Mouse (Mus musculus): ENCODE data around the gene Churc1.

Gene Churc1

DNA sequence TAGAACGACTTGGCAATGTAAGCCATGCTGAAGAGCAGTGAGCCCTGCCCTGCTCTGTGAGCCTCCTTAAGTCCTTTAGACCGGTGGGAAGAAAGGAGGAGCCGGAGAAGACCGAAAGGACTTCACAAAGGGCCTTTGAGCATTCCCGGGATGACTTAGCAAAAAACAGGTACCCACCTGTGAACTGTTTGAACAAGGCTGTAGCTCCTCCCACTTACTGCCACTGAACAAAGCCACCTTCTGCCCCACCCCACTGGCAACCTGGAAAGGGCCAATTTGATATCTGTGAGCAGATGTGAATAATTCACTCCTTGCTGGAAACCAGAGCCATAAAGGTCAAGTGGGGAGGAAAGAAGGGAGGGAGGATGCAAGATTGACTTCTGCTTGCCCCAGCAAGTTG lies 30.0 kb downstream of the Churc1 start, which contains the start of gene Gpx2:
TSS of gene Gpx2 (minus strand) at position 205 of the 400 bp plus-strand sequence.
- no peak for DNase-seq (ENCODE audit: low spot score)

DNA sequence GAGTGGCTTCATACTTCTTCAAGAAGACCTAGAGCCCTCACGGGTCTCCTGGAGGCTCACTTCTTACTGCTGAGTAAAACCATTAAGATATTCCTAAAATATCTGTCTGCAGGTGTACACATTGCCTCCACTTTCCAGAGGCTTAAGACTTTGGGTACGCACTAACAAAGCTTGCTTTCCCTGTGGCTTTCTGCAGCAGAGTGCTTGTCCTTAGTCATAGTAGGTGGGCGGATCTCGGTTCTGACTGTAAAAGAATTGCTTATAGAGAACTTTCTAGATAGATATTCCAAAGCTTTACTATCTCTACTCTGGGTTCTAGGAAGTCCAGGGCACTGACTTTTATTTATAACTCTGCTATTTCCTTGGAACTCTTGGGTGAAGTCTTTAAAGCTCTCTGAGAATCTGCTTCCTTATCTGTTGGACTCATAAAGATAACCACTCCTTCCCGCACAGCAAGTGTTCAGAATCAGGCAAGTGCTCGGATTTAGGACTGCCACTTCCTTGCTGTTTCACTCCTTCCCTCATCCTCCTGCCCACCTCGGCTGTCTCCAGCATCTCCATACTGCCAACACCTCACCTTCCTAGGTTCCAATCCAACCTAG lies 31.7 kb downstream of the Churc1 start:
- DNase-seq (ENCODE audit: low spot score) = no peak

DNA sequence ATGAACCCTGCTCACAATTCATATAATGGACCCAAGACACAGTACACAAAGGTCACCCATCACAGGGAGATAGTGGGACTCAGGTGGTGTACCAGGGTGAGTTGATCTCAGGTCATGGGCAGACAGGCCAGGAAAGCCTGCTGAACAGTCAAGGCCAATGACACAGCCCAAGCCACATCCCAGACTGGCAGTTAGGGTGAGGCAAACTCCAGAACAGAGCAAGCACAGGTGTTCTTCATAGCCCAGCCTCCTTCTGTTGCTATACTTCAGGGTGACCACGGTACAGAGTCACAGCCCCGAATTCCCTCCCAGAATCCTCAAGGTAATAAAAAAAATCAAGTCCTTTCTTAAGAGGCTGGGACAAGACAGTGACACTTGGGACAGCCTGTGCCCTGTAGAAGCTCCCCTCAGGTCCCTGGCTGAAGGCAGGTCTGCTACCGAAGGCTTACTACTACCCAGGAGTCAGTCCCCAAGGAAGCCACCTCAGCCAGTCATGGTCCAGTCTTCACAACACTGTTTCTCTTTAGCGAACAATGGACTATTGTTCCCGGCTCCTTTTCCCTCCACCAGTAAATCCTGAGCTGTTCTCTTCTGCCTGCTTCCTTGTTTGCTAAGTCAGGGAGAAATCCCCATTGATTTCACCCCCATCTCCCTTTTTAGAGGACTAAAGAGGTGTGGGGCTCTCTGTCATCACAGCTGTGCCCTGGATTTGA lies 32.8 kb downstream of the Churc1 start:
- DNase-seq (ENCODE audit: low spot score) = no peak

DNA sequence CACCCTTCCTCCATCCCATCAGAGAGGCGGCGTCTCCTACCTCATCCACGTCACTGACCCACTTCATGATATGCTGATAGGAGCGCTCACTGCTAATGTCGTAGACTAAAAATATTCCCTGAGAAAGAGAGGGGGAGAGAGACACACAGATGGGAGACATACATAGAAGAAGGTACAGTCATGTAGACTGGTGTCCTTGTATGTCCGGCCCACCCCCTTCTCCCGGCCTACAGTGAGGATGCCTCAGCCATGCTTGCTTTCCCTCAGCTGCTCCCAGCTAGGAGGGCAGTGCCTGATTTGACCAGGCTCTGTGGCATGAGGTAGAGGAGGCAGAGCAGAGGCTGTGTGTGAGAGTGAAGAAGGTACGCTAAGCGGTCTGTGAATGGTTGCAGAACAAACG lies 37.7 kb downstream of the Churc1 start:
- no peak for DNase-seq (ENCODE audit: low spot score)

DNA sequence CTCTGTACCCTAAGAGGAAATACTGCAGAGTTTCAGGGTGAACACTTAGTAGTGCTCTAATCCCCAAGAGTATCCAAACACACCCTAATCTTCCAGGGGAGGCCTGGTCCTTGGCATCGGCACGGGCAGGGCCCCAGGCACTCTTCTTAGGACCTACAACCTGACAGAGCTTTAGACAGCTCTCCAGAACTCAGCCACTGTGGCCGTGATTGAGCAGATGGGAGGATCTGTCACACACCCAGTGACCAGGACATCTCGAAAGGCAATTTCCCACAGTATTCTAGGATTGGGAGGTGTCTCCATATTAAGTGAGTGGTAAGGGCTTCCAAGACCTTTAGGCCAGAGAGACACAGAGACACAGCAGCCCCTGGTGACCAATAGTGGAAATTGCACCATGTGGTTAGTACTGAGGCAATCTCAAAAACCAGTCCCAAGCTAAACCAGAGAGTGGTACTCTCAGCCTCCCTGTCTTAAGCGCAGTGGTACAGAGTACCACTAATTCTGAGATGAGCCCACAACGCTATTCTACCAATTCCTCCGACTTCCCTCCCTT lies 38.4 kb downstream of the Churc1 start:
- DNase-seq (ENCODE audit: low spot score) = peak; percentile 50

DNA sequence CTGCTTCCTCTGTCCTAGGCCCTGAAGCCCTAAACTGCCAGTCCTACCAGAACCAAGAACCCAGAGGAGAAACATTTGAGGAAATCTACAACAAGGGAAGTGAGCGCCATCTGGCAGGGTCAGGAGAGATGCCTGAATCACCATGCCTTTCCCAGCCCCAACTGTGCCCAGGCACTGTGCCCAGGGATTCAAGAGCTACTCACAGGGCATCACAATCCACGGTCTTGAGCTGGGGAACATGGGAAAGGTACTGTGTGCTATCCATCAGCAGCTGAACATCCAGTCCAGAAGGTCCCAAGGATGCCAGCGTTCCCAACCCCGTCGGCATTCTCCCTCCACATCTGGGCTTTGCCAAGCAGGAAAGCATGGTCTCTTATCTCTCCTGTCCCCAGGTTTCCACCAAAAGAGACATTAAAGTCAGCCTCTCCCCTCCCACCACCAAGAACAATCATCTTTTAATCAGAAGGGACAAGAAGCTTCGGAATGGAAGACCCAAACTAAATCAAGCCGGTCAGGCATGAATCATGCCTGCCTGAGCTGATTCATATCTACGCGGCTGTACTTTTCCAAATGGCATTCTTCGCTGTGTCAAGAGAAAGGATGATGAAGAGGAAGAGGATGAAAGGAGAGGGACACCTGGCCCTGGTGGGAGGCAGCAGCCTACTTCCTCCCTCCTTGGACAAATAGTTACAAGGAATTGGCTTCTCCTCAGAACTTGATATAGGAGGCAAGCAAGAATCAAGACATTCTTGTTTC lies 39.9 kb downstream of the Churc1 start:
- DNase-seq (ENCODE audit: low spot score) = no peak

DNA sequence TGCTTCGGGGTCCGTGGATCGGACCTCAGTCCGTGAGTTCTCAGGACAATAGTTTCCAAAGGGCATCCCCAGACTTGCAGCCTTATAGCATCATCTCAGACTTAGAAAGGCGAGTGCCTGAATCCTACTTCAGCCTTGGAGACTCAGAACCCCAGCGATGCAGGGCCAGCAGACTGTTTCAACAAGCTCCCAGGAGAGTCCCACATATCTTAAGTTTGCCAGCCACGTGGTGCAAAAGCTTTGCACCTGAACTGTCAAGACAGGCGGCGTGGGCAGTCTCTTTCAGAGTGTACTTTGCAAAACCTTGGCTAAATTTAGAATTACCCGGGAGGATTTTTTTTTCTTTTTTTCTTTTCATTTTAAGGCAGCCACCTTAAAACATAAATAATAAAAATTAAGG lies 42.5 kb downstream of the Churc1 start:
- no peak for DNase-seq (ENCODE audit: low spot score)

DNA sequence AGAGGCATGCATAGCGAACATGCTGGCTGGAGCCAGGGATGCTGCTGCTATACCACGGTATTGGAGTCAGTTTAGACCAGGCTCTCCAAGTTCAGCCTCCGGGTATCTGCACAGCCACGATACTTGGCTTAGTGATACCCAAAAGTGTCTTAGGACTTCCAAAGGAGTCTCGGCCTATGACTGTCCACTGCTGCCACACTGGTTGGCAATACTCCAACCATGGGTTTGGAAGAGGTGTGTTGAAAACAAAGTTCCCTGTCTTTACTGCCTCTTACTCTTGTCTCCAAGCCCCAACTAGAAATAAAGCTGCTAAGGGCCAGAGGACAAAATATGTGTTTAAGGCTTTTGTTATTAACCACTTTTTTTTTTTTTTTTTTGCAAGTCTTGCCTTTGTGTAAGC lies 45.2 kb downstream of the Churc1 start:
- DNase-seq (ENCODE audit: low spot score) = no peak

DNA sequence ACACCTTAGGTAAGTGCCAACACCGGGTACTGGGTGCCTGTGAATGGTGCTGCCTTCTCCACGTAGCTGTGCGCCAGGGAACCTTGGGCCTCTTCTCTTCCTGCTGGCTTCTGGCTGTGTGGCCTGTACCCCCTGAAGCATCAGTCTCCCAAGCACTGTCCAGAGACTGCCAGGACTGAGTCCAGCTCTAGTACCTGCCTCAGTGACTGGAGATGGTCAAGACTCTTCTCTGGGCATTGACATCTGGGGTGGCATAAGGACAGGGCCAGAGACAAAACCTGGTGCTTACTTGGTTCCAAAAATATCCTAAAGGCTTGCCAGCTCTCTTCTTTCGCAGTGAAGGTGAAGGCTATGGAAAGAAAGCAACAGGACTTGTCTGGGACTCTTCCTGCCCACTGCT lies 45.7 kb downstream of the Churc1 start:
- no peak for DNase-seq (ENCODE audit: low spot score)

DNA sequence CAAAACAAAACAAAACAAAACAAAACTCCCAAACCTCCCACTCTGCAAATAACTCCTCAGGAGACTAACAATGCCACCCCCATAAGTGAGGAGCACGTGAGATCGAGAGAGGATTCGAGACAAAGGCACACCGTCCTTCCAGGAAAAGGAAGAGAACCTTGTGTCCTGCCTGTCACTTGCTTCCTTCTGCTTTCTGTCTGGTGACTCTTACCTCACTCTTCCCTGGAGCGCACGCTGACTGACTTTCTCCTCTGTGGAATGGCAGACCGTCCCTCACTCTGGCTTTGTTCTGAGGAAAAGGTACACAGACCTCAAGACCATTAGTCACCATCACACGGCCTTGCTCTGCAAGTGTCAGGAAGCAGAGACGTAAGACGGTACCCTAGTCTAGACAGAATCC lies 48.2 kb downstream of the Churc1 start:
- DNase-seq (ENCODE audit: low spot score) = no peak

DNA sequence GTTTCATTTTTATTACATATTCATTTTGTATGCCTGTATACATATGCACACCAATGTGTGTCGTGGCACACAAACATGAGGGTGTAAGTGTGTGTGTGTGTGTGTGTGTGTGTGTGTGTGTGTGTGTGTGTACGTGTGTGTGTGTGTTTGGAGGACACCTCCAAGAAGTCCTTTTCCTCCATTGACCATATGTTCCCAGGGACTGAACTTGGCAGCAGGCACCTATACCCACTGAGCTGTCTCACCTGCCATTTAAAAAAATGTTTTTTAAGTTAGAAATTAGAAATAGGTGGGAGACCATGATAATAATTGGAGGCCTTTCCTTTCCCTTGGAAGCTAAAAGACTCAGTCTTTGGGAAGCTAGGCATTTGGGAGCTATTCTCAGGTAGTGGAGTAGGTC lies 48.8 kb downstream of the Churc1 start:
- DNase-seq (ENCODE audit: low spot score) = no peak

DNA sequence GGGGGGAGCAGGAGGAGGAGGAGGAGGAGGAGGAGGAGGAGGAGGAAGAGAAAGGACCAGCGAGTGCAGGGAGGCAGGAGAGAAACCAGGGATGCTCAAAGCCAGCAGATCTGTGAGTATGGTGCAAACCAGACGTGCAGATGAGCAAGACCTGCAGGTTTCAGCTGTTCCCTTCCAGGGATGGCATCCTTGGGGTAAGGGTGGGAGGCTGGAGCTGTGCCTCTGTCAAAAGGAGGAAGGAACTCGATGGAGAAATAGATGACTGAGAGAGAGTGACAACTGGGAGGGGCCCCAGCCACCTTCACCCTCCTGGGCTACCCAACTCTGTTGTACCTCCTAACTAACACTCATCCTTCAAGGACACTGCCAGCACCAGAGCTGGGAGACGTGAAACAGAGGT lies 51.4 kb downstream of the Churc1 start:
- DNase-seq (ENCODE audit: low spot score) = no peak

DNA sequence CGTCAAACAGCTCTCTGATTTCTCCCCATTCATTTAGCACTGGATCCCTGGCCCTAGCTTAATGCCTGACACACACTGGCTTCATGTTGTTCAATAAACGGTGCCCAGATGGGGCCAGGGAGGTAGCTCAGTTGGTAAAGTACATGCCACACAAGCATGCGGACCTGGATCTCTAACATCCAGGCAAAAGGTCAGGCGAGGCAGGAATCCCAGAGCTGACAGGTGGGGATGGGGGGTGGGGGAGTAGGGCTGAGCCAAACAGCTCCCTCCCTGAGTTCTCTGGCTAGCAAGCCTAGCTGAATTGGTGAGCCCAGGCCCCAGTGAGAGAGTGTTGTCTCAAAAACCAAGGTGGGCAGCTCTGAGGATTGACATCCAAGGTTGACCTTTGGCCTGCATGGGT lies 51.8 kb downstream of the Churc1 start:
- DNase-seq (ENCODE audit: low spot score) = no peak

DNA sequence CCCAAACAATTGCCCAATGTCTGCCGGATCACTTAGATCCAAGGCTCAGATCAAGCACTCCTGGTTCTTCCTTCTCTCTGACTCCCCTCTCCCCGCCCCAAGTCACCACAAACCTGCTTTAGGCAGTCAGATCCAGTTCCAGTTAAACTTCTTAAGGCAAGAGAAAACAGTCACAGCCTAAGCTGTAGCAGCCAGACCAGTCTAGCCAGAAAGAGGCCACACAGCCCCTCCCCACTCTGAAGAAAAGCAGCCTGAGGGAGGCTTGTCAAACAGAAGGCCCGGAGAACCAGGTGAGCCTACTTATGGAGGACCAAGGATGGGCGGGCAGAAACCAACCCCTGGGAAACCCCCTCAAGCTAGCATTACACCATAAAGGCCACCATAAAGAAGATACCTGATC lies 52.8 kb downstream of the Churc1 start:
- DNase-seq (ENCODE audit: low spot score) = no peak

DNA sequence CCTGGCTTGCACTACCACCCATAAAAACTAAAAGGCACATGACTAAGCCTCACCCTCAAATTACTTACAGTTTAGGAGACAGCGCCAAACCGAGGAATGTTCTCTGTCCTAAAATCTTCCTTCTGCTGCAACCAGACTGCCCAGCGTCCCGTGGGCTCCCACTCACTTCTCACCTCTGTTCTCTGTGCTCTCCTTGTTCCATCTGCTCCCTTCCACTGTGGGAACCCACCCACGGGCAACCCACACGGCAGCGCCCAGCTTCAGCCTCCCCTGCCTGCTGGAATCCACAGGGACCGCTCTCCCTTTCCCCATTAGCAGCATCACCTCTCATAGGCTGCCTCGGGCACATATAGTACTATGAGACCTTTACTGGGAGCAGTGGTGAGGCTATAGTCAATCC lies 53.6 kb downstream of the Churc1 start:
- DNase-seq (ENCODE audit: low spot score) = peak; percentile 54

DNA sequence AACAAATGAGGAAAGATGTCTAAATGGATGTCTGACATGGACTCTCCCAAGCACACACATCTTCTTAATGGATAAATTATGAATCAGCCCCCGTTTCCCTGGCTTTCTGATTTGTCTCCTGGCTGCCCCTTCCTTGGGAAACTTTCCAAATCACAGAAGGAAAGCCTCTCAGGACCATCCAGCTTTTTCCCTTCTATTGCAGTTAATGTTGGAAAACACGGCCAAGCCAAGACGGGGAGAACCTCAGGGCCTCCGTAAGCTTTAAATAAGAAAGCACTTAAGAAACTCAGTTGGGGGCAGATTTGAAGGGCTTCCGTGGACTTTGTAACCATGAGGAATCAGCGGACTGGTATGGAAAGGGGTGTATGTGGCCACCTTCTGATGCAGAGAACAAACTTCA lies 54.5 kb downstream of the Churc1 start:
- no peak for DNase-seq (ENCODE audit: low spot score)

DNA sequence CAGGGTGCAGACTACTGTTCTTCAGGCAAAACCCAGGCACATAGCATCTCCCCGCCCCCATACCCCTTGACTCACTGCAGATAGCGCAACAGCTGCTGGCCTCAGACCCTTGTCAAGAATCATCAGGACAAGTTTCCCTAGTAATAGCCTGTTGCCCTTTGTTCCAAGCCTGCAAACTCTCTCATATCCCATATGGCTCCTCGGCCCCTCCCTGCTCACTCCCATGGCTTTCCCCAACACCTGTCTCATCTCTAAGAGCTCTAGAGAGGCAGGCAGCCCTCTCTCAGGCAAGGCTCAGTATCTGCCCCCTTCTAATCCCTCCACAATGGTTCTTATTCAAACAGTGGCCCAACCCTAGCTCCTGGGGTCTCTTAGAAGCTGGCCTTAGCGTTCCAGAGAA lies 55.3 kb downstream of the Churc1 start:
- DNase-seq (ENCODE audit: low spot score) = no peak

DNA sequence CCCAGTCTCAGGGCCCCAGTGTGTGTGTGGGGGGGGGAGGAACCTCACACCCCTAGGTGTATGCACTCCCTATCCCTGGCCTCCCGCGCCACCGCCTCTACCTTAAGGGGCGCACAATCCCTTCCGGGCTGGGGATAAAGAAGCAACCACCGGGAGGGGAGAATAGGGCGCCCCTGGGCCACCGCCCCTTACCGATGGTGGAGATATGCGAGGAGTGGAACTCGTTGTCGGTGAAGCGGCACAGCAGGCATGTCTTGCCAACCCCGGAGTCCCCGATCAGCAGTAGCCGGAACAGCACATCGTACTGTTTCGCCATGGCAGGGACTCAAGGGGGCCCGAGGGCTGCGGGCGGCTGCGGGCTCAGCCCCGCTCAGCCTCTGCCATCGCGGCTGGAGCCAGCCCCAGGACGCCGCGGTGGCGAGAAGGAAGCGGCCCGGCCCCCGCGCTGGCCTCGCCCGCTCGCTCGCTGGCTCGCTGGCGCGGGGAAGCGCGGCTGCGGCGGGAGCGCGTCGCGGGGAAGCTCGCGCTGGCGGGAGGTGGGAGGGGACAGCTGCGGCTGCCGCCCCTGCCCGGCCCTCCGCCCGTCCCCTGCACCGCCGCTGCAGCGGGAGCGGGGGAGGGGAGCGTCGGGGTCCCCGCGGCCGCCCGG lies 56.8 kb downstream of the Churc1 start:
- DNase-seq (ENCODE audit: low spot score) = peak; percentile 33

DNA sequence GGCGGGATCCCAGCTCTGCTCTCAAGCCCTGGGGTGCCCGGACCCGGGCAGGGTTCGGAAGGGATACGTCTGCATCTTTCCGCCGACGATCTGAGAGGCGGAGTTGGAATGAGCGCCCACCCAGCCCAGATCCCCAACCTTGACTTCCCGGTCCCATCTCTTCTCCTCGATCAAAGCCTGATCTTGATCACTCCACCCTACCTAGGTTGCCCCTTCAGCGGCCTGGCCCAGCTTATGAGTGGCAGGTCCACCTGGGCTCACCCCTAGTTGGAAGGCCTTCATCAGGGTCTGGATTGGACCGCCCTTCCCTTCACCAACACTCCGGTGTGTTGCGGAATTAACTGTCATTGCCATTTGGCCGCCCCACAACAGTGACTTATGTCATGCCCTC lies 57.3 kb downstream of the Churc1 start, which contains the start of gene Rab15:
TSS of gene Rab15 (minus strand) at position 258 of the 391 bp plus-strand sequence.
- DNase-seq (ENCODE audit: low spot score) = no peak

DNA sequence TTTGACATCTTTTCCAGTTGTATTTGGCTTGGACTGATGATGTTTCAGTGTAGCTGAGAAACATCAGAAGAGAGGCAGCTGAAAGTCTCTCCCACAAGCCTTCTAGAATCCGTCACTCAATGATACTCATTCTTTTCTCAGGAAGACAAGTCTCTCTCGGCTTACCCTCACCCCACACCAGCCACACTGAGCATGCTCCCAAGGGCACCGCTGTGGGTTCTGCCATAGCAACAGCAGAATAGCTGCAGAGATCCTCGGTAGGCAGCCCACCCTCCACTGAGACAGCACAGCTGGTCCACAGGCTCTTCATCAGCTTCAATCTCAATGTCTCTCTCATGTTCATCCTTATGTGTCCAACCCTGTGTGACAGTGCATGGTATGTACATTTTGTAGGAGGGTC lies 59.9 kb downstream of the Churc1 start:
- DNase-seq (ENCODE audit: low spot score) = no peak

DNA sequence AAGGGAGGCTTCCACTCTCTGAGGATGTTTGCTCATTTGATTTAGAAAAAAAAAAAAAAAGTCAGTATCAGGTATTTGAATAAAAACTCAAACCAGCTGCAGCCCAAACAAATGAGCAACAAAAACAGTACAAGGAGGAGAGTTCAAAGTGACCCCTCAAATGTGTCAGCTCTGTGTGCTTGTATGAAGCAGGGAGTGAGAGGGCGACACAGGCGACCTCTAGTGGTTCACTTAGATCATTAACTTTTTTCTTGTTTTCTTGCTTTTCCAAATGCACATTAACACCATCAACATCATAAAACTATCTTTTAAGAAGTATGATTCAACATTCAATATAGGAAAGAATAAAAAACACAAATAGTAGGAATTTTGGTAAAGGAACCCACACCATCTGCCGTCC lies 67.4 kb downstream of the Churc1 start:
- no peak for DNase-seq (ENCODE audit: low spot score)
